10 mouse cellular contexts compared by ENCODE assay signal in genomic region chr16:72800121-72800749, GRCm38 (mm10).
DNase-seq lines count a peak whose midpoint lies in the region; TF ChIP-seq lines count a peak whose summit lies in the region.
"Had no signal": no experiment of that assay in that cellular context is flagged by ENCODE, and none has a peak within 500 bp of the region (broad histone marks: within the 10 kb centered on the region; RNA-seq: fewer than 3 reads in every experiment).

No protein-coding gene starts in this region.

- H3K9me3 ChIP-seq in heart, embryonic 10.5 days, result no peaks in the 10 kb centered on the region

- 87% methylated on average over 15 of the region's 15 CpGs for WGBS in heart, embryonic 10.5 days
- 36% methylated on average over 15 of the region's 15 CpGs for WGBS in cerebellum, adult 2 months

- H3K36me3 ChIP-seq in heart, embryonic 10.5 days, result no peaks in the 10 kb centered on the region

- no peak for TF ChIP-seq CTCF in cerebellum, adult 2 months (IDR thresholded peaks at IDR 0.05; ENCODE audit: borderline replicate concordance, insufficient read depth, low read depth, low read length)

- H3K27ac ChIP-seq in heart, embryonic 10.5 days, result no peak overlapping the region
- H3K27ac ChIP-seq in cerebellum, adult 2 months (ENCODE audit: insufficient read depth, low read length), result peak overlapping the region; percentile 64

- peaks cover 3% of the 10 kb centered on the region; the same call in 1 of the 2 replicates for H3K4me1 ChIP-seq in heart, embryonic 10.5 days
- peaks cover 19% of the 10 kb centered on the region for H3K4me1 ChIP-seq in cerebellum, adult 2 months (ENCODE audit: control insufficient read depth, insufficient read depth, low read length)

- H3K4me3 ChIP-seq in heart, embryonic 10.5 days, result no peak overlapping the region
- peak overlapping the region; percentile 20 for H3K4me3 ChIP-seq in cerebellum, adult 2 months (replicated peaks; ENCODE audit: insufficient read depth, low read depth, low read length)

- no peaks in the 10 kb centered on the region for H3K27me3 ChIP-seq in heart, embryonic 10.5 days (ENCODE audit: insufficient read depth, poor library complexity, severe bottlenecking)
- no peaks in the 10 kb centered on the region for H3K27me3 ChIP-seq in cerebellum, adult 2 months (ENCODE audit: control insufficient read depth, insufficient read depth, low read length)
- H3K27me3 ChIP-seq: CH12.LX had no signal

- DNase-seq in heart, adult 18-20 months, result peak; percentile 27 to 34
- DNase-seq in heart, embryonic 10.5 days (ENCODE audit: low spot score), result no peak
- peak; percentile 48 to 58 for DNase-seq in cerebellum, adult 2 months
- DNase-seq in heart, postnatal 4 days, result peak; percentile 9
- DNase-seq in lung, postnatal 14 days, result peak; percentile 15
- no peak for DNase-seq in embryo, embryonic 10 days (ENCODE audit: low spot score)
- DNase-seq in ovary, postnatal 10 days (ENCODE audit: low spot score), result no peak
- no peak for DNase-seq in spleen, postnatal 14 days (ENCODE audit: low spot score in 2 of 2)
- DNase-seq: thymus, adult 18-20 months had no signal

- no peak for TF ChIP-seq POLR2A in cerebellum, adult 2 months (IDR thresholded peaks at IDR 0.05; ENCODE audit: borderline replicate concordance, insufficient read depth, low read length)

Comparison
In these comparisons a context has a peak if more than half of its experiments do, and no peak if none do; other contexts are left out.
1. DNase-seq: peak in heart, adult 18-20 months (2 of 2), cerebellum, adult 2 months (2 of 2), heart, postnatal 4 days (single experiment) and lung, postnatal 14 days (single experiment); none in heart, embryonic 10.5 days (single experiment), embryo, embryonic 10 days (single experiment), ovary, postnatal 10 days (single experiment) and spleen, postnatal 14 days (0 of 2).